Mouse (Mus musculus) frontal cortex, postnatal 25 days (tissue): ENCODE results near the gene Ano3.
A peak's percentile ranks its signal among the peaks of the same experiment; 100 is the strongest.

Source experiments
- DNase-seq, 2 experiments: peaks; one replicate each; pipeline ENCODE4 v3.0.0; 2022; ENCODE audit warnings: low spot score in 2 of 2

Gene Ano3

GRCm38 (mm10) chr2:110806302-110807093, 144.2 kb downstream of the Ano3 start:
- DNase-seq, result no peak

- DNase-seq, result no peak
Measured at GRCm38 (mm10) chr2:110795928-110796327, 154.8 kb downstream of the Ano3 start.

GRCm38 (mm10) chr2:110795433-110795832, 155.3 kb downstream of the Ano3 start:
- DNase-seq, result no peak

- no peak for DNase-seq
Measured at GRCm38 (mm10) chr2:110787396-110787795, 163.3 kb downstream of the Ano3 start.

- DNase-seq, result no peak
Measured at GRCm38 (mm10) chr2:110759434-110759833, 191.3 kb downstream of the Ano3 start.

- no peak for DNase-seq
Measured at GRCm38 (mm10) chr2:110757556-110757955, 193.2 kb downstream of the Ano3 start.

- no peak for DNase-seq
Measured at GRCm38 (mm10) chr2:110740493-110740892, 210.2 kb downstream of the Ano3 start.

GRCm38 (mm10) chr2:110739781-110740180, 210.9 kb downstream of the Ano3 start:
- DNase-seq, result no peak

- no peak for DNase-seq
Measured at GRCm38 (mm10) chr2:110737981-110738380, 212.7 kb downstream of the Ano3 start.

- no peak for DNase-seq
Measured at GRCm38 (mm10) chr2:110737236-110737635, 213.5 kb downstream of the Ano3 start.

- no peak for DNase-seq
Measured at GRCm38 (mm10) chr2:110726106-110726505, 224.6 kb downstream of the Ano3 start.

GRCm38 (mm10) chr2:110722208-110722607, 228.5 kb downstream of the Ano3 start:
- DNase-seq, result no peak

GRCm38 (mm10) chr2:110721290-110721753, 229.4 kb downstream of the Ano3 start, which contains the start of gene Muc15:
Muc15 (plus strand) TSS chr2:110721340.
- DNase-seq, result no peak

- no peak for DNase-seq
Measured at GRCm38 (mm10) chr2:110719051-110719450, 231.7 kb downstream of the Ano3 start.

GRCm38 (mm10) chr2:110710055-110710720, 240.5 kb downstream of the Ano3 start:
- DNase-seq, result peak in 1 of 2 experiments; percentile 16

- DNase-seq, result no peak
Measured at GRCm38 (mm10) chr2:110709436-110709835, 241.3 kb downstream of the Ano3 start.

- no peak for DNase-seq
Measured at GRCm38 (mm10) chr2:110671071-110671624, 279.6 kb downstream of the Ano3 start.

- DNase-seq, result no peak
Measured at GRCm38 (mm10) chr2:110663329-110663728, 287.4 kb downstream of the Ano3 start.

- no peak for DNase-seq
Measured at GRCm38 (mm10) chr2:110644846-110645245, 305.9 kb downstream of the Ano3 start.

- no peak for DNase-seq
Measured at GRCm38 (mm10) chr2:110644358-110644757, 306.4 kb downstream of the Ano3 start.
